Mouse (Mus musculus): ENCODE measurements around the gene Cst13. TPM values are rescaled to one million over a fixed set of nuclear protein-coding genes. Genes with fewer than 3 reads are reported as not detected.

Cst13 gene
- polyA plus RNA-seq, 1 experiment from 2014 or later: not detected

Other genes with a start within 250 kb of the Cst13 start
- gene Nxt1, start 147.5 kb upstream of the Cst13 start, polyA plus RNA-seq (2015; fragmentation: Nextera tagmentation; extraction: Ambion mirVana): 54.6 and 62.5 TPM in 2 replicates
- gene Gzf1, start 139.1 kb upstream of the Cst13 start, polyA plus RNA-seq (2015; fragmentation: Nextera tagmentation; extraction: Ambion mirVana): 23.0 and 24.3 TPM in 2 replicates
- 39.3 and 52.6 TPM in 2 replicates for gene Napb, start 87.6 kb upstream of the Cst13 start, polyA plus RNA-seq (2015; fragmentation: Nextera tagmentation; extraction: Ambion mirVana)
- not detected in 2 replicates for gene Cstl1, start 69.7 kb upstream of the Cst13 start, polyA plus RNA-seq (2015; fragmentation: Nextera tagmentation; extraction: Ambion mirVana)
- gene Cst11, start 48.6 kb upstream of the Cst13 start, polyA plus RNA-seq (2015; fragmentation: Nextera tagmentation; extraction: Ambion mirVana): not detected in 2 replicates
- gene 8030411F24Rik, start 38.1 kb upstream of the Cst13 start, polyA plus RNA-seq (2015; fragmentation: Nextera tagmentation; extraction: Ambion mirVana): not detected in 2 replicates
- gene Cst12, start 30.7 kb upstream of the Cst13 start, polyA plus RNA-seq (2015; fragmentation: Nextera tagmentation; extraction: Ambion mirVana): not detected in 2 replicates
- not detected in 2 replicates for gene Cst8, start 21.3 kb upstream of the Cst13 start, polyA plus RNA-seq (2015; fragmentation: Nextera tagmentation; extraction: Ambion mirVana)
- not detected in 2 replicates for gene Cst9, start 15.1 kb downstream of the Cst13 start, polyA plus RNA-seq (2015; fragmentation: Nextera tagmentation; extraction: Ambion mirVana)
- not detected in 2 replicates for gene 9230104L09Rik, start 45.0 kb downstream of the Cst13 start, polyA plus RNA-seq (2015; fragmentation: Nextera tagmentation; extraction: Ambion mirVana)
- gene Cst3, start 55.6 kb downstream of the Cst13 start, polyA plus RNA-seq (2015; fragmentation: Nextera tagmentation; extraction: Ambion mirVana): 482 and 493 TPM in 2 replicates
- not detected in 2 replicates for gene Gm1330, start 183.2 kb downstream of the Cst13 start, polyA plus RNA-seq (2015; fragmentation: Nextera tagmentation; extraction: Ambion mirVana)
- not detected in 2 replicates for gene Gm10750, start 197.2 kb downstream of the Cst13 start, polyA plus RNA-seq (2015; fragmentation: Nextera tagmentation; extraction: Ambion mirVana)

Measured in forebrain, embryonic 16.5 days (tissue).